Mouse (Mus musculus) cerebral cortex, adult 2 months (tissue): ENCODE measurements around the gene Pard3b.

ENCODE experiments used
- WGBS: fragments of 180-500 bp; shearing (Covaris S2); methylation state at CpG from one replicate; pipeline ENCODE4 v1.1.7; 2018; 5-methylcytosine and 5-hydroxymethylcytosine counted together

Pard3b gene

DNA sequence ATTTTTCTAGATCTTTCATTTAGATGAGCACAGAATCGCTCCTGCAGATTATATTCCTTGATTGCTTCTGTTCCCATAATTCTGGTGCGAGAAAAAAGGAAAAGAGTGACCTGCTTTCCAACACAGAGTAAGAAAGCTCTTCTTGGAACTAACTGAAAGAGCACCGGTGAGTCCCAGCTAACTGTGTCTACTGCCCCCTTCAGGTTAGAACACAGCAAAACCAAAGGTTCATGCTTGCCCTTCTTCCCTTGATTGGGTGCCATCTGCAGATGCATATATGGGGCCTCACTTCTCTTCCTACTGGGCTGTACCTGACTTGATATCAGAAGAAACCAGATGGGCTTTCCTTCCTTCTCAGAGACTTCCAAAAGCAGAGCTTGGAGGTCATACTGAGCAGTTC is 328.5 kb downstream of the Pard3b start:
- WGBS = 81% methylated on average over 3 of the region's 3 CpGs

DNA sequence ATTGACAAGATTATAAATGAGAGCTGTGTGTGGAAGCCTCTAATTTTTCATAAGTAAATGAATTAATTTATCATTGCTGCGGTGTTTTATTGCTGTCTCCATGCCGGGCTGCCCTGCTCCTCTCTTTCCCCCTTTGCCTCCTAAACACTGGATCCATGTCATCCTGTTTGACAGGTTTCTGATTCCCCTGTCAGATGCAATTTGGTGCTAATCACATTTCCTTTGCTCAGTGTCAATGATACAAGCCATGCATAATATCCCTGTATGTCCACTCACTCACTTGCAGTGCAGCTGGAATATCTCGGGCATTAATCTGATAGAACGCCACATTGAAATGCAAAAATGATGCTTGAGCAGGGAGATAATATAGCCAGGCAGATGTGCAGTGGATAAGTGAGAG is 329.2 kb downstream of the Pard3b start:
- WGBS = 94% methylated on average over 4 of the region's 4 CpGs

- 63% methylated on average over 3 of the region's 3 CpGs for WGBS
Observed at GRCm38 (mm10) chr1:61997711-61998110, 359.1 kb downstream of the Pard3b start.

DNA sequence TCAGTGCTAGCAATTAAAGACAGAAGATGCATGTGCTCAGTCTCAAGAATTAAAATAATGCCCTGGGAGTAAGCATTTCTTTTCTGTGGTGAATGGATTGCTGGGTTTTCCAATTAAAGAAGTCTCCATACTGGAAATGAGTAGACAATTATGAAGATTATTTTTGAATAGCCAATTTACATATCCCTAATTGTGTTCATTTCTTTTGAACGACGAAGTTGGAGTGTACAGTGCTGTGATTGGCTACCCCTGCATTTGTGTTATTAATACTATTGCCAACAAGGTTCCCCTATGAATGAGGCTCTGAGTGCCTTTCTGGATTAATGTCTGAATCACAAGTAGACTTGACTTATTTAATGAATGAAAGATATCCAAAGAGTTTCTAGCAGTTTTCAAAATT is 370.2 kb downstream of the Pard3b start:
- WGBS = 47% methylated on average over 2 of the region's 2 CpGs

- whole genome bisulfite sequencing = 77% methylated on average over 4 of the region's 4 CpGs
Observed at GRCm38 (mm10) chr1:62011712-62012111, 373.1 kb downstream of the Pard3b start.

GRCm38 (mm10) chr1:62016536-62017300 is 378.1 kb downstream of the Pard3b start:
- 42% methylated on average over 5 of the region's 5 CpGs for WGBS

GRCm38 (mm10) chr1:62018276-62018675 is 379.7 kb downstream of the Pard3b start:
- WGBS = 83% methylated on average over 5 of the region's 5 CpGs

- WGBS = 87% methylated on average over 3 of the region's 3 CpGs
Observed at GRCm38 (mm10) chr1:62041718-62042117, 403.1 kb downstream of the Pard3b start.

GRCm38 (mm10) chr1:62048592-62048991 is 410.0 kb downstream of the Pard3b start:
- WGBS = 89% methylated on average over 4 of the region's 4 CpGs

DNA sequence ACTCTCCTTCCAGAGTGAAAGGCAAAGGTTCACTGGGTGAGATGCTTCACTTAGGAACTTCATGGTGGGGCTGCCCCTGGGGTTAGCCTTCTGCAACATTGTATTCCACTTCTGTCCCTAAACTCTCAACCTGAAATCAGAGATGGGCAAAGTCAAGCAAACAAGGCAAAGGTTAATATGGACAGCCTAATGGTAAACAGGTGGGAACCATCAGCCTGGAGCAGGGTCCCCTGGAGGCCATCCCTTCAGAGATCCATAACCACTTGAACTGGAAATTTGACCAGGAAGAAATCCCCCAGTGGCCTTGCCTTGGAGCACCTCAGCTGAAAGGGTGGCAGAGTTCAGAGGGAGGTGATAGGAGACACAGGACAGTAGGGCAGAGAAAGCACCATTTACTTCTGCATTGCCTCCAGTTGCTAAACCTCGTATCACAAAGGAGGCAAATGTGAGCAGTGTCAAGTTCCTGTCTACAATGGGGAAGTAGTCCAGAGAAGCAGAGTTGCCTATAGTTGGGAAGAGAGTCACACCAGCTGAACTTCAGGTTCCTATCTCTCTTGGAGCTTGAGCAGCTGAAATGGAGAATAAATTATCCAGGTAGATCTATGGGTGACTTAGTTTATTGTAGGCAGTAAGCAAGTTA is 412.7 kb downstream of the Pard3b start:
- WGBS = 76% methylated on average over 1 of the region's 1 CpGs

- whole genome bisulfite sequencing = 52% methylated on average over 7 of the region's 7 CpGs
Observed at GRCm38 (mm10) chr1:62053167-62053638, 414.6 kb downstream of the Pard3b start.

DNA sequence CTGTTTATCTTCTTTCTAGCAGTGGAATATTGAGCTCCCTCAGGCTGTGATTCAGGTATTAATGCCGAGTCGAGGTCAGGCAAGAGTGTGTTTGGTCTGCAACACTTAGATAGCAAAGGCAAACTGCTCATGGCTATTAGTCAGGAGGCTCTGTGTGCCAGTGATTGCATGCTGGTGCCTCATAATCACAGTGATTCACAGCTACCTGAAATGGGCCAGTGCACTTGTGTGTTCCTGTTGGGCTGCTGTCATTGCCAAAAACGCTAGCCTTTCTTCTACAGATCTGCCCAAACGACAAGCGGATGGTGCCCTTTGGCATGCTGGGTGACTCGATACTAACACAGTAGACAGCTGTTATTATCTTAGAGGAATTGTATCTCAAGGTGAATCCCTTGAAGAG is 416.7 kb downstream of the Pard3b start:
- 87% methylated on average over 6 of the region's 6 CpGs for WGBS

DNA sequence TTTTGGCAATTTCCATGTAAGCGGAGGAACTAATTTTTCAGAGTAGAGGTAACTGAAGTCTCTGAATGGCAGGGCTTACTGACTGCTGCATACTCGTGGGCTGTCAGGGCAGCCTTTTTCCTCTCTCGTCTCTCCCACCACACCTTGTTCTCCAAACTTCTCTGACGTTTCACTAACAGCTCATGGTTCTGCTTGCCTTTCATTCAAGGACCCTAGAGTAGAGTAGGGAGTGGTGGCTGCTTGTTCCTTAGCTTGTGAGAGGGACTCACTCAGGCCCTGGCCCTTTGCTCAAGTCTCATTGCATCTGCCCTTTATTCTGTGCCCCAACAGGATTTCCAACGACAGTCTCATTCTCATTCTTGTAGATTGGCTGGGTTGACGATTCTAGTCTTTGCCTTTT is 432.0 kb downstream of the Pard3b start:
- 83% methylated on average over 6 of the region's 6 CpGs for WGBS

- WGBS = 75% methylated on average over 7 of the region's 7 CpGs
Observed at GRCm38 (mm10) chr1:62071139-62071538, 432.5 kb downstream of the Pard3b start.

- WGBS = 74% methylated on average over 3 of the region's 3 CpGs
Observed at GRCm38 (mm10) chr1:62076171-62076570, 437.5 kb downstream of the Pard3b start.

GRCm38 (mm10) chr1:62081129-62081528 is 442.5 kb downstream of the Pard3b start:
- WGBS = 96% methylated on average over 4 of the region's 4 CpGs

GRCm38 (mm10) chr1:62085995-62086394 is 447.4 kb downstream of the Pard3b start:
- 45% methylated on average over 6 of the region's 6 CpGs for WGBS

- 90% methylated on average over 10 of the region's 10 CpGs for WGBS
Observed at GRCm38 (mm10) chr1:62087464-62087863, 448.8 kb downstream of the Pard3b start.

DNA sequence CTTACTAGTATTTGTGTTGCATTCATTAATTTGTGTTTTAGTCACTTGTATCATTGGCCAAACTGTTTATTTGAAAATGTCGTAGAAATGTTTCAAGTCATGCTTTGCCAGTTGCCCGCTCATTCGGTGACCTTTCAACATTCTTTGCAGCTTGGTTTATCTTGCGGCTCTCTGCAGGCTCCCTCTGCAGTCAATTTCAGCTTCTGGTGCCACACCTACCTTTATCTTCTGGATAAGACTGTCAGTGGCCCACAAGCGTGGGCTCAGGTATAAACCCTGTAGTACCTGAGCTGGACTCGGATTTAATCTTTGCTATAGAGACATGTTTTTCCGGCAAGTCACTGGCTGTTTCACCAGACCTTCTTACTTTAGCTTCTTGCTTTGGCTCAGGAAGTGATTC is 456.3 kb downstream of the Pard3b start:
- 94% methylated on average over 7 of the region's 7 CpGs for WGBS

DNA sequence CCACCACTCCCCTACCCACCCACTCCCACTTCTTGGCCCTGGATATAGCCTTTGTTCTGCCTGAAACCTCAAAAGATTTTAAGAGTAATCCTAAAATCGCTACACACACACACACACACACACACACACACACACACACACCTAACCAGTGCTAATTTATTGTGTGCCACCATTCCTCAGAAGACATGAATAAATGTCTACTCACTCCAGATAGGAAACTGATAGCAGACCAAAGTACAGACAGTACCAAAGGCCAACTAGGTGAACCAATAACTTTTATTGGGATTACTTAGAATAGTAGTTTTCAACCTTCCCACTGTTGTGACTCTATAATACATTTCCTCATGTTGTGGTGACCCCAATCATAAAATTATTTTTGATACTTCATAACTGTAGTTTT is 483.8 kb downstream of the Pard3b start:
- WGBS = 100% methylated on average over 1 of the region's 1 CpGs

GRCm38 (mm10) chr1:62129186-62129585 is 490.6 kb downstream of the Pard3b start:
- 97% methylated on average over 2 of the region's 2 CpGs for WGBS

DNA sequence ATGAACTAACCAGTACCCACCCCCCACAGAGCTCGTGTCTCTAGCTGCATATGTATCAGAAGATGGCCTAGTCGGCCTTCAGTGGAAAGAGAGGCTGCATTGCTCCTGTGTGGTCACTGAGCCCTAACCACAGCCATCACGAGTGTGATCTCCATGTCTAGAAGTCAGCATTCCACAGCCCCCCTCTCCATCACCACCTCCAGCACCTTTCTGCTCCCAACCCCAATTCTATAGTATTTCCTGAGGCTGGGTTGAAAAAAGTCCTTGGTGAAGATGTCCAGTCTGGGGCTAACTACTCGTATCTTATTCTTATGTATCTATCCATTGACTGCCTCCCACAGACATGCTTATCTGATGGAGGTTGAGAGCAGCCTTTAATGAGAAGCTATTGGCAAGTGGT is 509.5 kb downstream of the Pard3b start:
- 97% methylated on average over 4 of the region's 4 CpGs for WGBS

DNA sequence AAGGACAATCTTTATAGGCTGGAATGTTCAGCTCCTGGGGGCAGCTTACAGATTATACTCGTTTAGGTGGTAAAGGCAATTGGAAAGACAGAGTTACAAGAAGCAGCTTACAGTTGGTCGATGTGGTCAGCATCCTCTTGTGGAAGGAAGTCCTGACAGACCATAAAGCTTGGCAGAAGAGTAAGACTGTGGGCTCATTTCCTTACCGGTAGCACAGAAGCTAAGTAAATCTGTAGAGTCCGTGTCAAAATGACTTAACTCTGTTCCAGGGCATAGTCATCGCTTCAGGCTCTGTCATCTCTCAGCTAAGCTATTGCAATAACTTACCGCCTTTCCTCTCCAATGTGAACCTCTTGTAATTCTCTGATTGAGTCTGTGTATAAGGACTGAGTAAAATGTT is 510.2 kb downstream of the Pard3b start:
- WGBS = 81% methylated on average over 6 of the region's 6 CpGs
